Mouse (Mus musculus): ENCODE results near the gene Nox1.
A peak's percentile ranks its signal among the peaks of the same experiment; 100 is the strongest.

Nox1 gene

GRCm38 (mm10) chrX:134128549-134128948 lies 93.2 kb downstream of the Nox1 start:
- ATAC-seq (ENCODE audit: low TSS enrichment) = no peak

GRCm38 (mm10) chrX:134116417-134116816 lies 105.3 kb downstream of the Nox1 start:
- ATAC-seq (ENCODE audit: low TSS enrichment) = no peak

GRCm38 (mm10) chrX:134111767-134112166 lies 110.0 kb downstream of the Nox1 start:
- no peak for ATAC-seq (ENCODE audit: low TSS enrichment)

GRCm38 (mm10) chrX:134102641-134103040 lies 119.1 kb downstream of the Nox1 start:
- peak; percentile 97 for ATAC-seq (ENCODE audit: low TSS enrichment)

- no peak for ATAC-seq (ENCODE audit: low TSS enrichment)
Observed at GRCm38 (mm10) chrX:134085453-134085852, 136.3 kb downstream of the Nox1 start.

GRCm38 (mm10) chrX:134059764-134060163 lies 162.0 kb downstream of the Nox1 start:
- 0 out of 2 replicates have a peak, but pooled peaks have one; percentile 5 for ATAC-seq (ENCODE audit: low TSS enrichment)

GRCm38 (mm10) chrX:134058987-134059712 lies 162.6 kb downstream of the Nox1 start, which contains the start of gene Cstf2:
Gene Cstf2, plus strand, starts transcription at chrX:134059187.
- ATAC-seq (ENCODE audit: low TSS enrichment) = peak; percentile 92

- ATAC-seq (ENCODE audit: low TSS enrichment) = peak; percentile 28
Observed at GRCm38 (mm10) chrX:134058040-134058875, 163.5 kb downstream of the Nox1 start.

- ATAC-seq (ENCODE audit: low TSS enrichment) = peak; percentile 50
Observed at GRCm38 (mm10) chrX:134056897-134057296, 164.9 kb downstream of the Nox1 start.

GRCm38 (mm10) chrX:134048994-134049393 lies 172.8 kb downstream of the Nox1 start:
- ATAC-seq (ENCODE audit: low TSS enrichment) = no peak
